Mouse (Mus musculus) embryonic fibroblast, embryonic 13.5 days (primary cell): Measurements from ENCODE around the gene Ren1.

ENCODE experiments used
- CTCF ChIP-seq: IDR thresholded peaks from 2 replicates; pipeline ENCODE4 v1.5.1; 2011; ENCODE audit warnings: mild to moderate bottlenecking, control low read depth, low read length, moderate library complexity, borderline replicate concordance; ENCODE audit not compliant: insufficient read depth
- POLR2A ChIP-seq: IDR thresholded peaks from 2 replicates; pipeline ENCODE4 v1.6.1; 2011; ENCODE audit warnings: low read depth, mild to moderate bottlenecking, control low read depth, low read length, moderate library complexity

GRCm38 (mm10) chr1:133377547-133377946 is 27.2 kb downstream of the Ren1 start:
- TF ChIP-seq CTCF = no peak
- no peak for TF ChIP-seq POLR2A
